Mouse (Mus musculus) frontal cortex, adult (tissue): ENCODE data around the gene Apom.

Experiments
- ATAC-seq: cut with Nextera tagmentation; 2 replicates; pipeline ENCODE4 v1.9.2; 2017; ENCODE audit warnings: mild to moderate bottlenecking, moderate library complexity, mixed read lengths; ENCODE audit not compliant: low TSS enrichment

Apom gene

GRCm38 (mm10) chr17:35158850-35159593 lies 27.2 kb upstream of the Apom start:
- no peak for ATAC-seq

- no peak for ATAC-seq
These were observed 25.9 kb upstream of the Apom start for GRCm38 (mm10) chr17:35157661-35158175.

GRCm38 (mm10) chr17:35157254-35157653 lies 25.4 kb upstream of the Apom start:
- ATAC-seq, result no peak

GRCm38 (mm10) chr17:35156461-35157200 lies 24.8 kb upstream of the Apom start:
- no peak for ATAC-seq

- no peak for ATAC-seq
These were observed 23.6 kb upstream of the Apom start for GRCm38 (mm10) chr17:35155451-35155850.

GRCm38 (mm10) chr17:35154616-35155015 lies 22.8 kb upstream of the Apom start:
- no peak for ATAC-seq

GRCm38 (mm10) chr17:35153931-35154330 lies 22.1 kb upstream of the Apom start:
- no peak for ATAC-seq

- ATAC-seq, result no peak
These were observed 21.2 kb upstream of the Apom start for GRCm38 (mm10) chr17:35153077-35153476.

- ATAC-seq, result no peak
These were observed 20.3 kb upstream of the Apom start for GRCm38 (mm10) chr17:35152121-35152520.

GRCm38 (mm10) chr17:35147922-35148639 lies 16.2 kb upstream of the Apom start:
- peak; percentile 38; the same call in 1 of the 2 replicates for ATAC-seq

- ATAC-seq, result no peak
These were observed 15.5 kb upstream of the Apom start for GRCm38 (mm10) chr17:35147348-35147747.

GRCm38 (mm10) chr17:35146139-35146538 lies 14.3 kb upstream of the Apom start:
- ATAC-seq, result no peak

GRCm38 (mm10) chr17:35141971-35142370 lies 10.1 kb upstream of the Apom start:
- ATAC-seq, result no peak

- no peak for ATAC-seq
These were observed 8.7 kb upstream of the Apom start for GRCm38 (mm10) chr17:35140490-35140996.

- no peak for ATAC-seq
These were observed 7.4 kb upstream of the Apom start for GRCm38 (mm10) chr17:35139269-35139668.

- peak; percentile 58 for ATAC-seq
These were observed 3.9 kb upstream of the Apom start for GRCm38 (mm10) chr17:35135591-35136320.

GRCm38 (mm10) chr17:35134801-35135590 lies 3.1 kb upstream of the Apom start, which contains the start of gene Bag6:
Gene Bag6, plus strand, starts transcription at chr17:35135178.
- peak; percentile 94 for ATAC-seq

GRCm38 (mm10) chr17:35133517-35133916 lies 1.7 kb upstream of the Apom start:
- ATAC-seq, result no peak

GRCm38 (mm10) chr17:35132174-35132560 lies 317 bp upstream of the Apom start:
- no peak for ATAC-seq

- ATAC-seq, result no peak
These were observed 812 bp downstream of the Apom start for GRCm38 (mm10) chr17:35131038-35131437.

- ATAC-seq, result no peak
These were observed 2.9 kb downstream of the Apom start for GRCm38 (mm10) chr17:35128996-35129395.
